Mouse (Mus musculus): ENCODE measurements around the gene Gm4131. TPM values are rescaled to one million over a fixed set of nuclear protein-coding genes. Genes with fewer than 3 reads are reported as not detected.

Gene Gm4131
- polyA plus RNA-seq, 1 experiment from 2014 or later = 0.20 TPM

Other genes starting within 250 kb of the Gm4131 start
- 0.06 TPM in 1 of 2 replicates, not detected in the other for gene Gucy1b2, start 110.6 kb downstream of the Gm4131 start, polyA plus RNA-seq (2016; fragmentation: Nextera tagmentation; extraction: Ambion mirVana)
- gene Fam124a, start 11.2 kb downstream of the Gm4131 start, polyA plus RNA-seq (2016; fragmentation: Nextera tagmentation; extraction: Ambion mirVana) = 1.9 and 3.1 TPM in 2 replicates
- gene Serpine3, start 96.7 kb upstream of the Gm4131 start, polyA plus RNA-seq (2016; fragmentation: Nextera tagmentation; extraction: Ambion mirVana) = 0.27 TPM in 1 of 2 replicates, not detected in the other
- gene Ints6, start 194.2 kb upstream of the Gm4131 start, polyA plus RNA-seq (2016; fragmentation: Nextera tagmentation; extraction: Ambion mirVana) = 22.9 and 31.4 TPM in 2 replicates